In the genomic region with DNA sequence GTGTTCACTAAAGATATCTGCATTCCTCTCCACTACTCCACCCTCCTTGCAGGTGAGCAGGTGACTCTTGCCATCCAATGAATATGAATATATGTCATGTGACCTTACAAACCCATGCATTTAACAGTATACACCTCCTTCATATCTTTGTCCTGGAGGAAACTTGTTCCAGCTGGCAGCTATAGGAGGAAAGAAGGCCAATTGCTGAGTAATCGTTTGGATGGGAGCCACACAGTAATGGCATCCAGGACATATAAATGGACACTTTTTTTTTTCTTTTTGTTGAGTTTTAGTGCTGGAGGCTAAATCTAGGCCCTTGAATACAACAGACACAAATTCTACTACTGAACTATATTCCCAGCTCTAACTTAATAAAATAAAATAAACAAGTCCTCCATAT, we compare ENCODE assay signal across 7 mouse cellular contexts.
"Had no signal": no experiment of that assay in that cellular context is flagged by ENCODE, and none has a peak within 500 bp of the region (broad histone marks: within the 10 kb centered on the region; RNA-seq: fewer than 3 reads in every experiment).

No protein-coding gene starts in this region.

- DNase-seq: lung, adult 2 months; lung, postnatal 4 days; midbrain, embryonic 14.5 days; right cerebral cortex, postnatal 14 days; thymus, adult 2 months; thymus, postnatal 25 days; thymus, postnatal 4 days had no signal
